Mouse (Mus musculus): ENCODE results near the gene Ooep. TPM values are rescaled to one million over a fixed set of nuclear protein-coding genes. Genes with fewer than 3 reads are reported as not detected.

Gene Ooep
- 1 to 10 TPM in 1 of 2 experiments, under 1 TPM in 1; 0.23 to 1.2 TPM for polyA plus RNA-seq (2017; shearing (Covaris generic))

DNA sequence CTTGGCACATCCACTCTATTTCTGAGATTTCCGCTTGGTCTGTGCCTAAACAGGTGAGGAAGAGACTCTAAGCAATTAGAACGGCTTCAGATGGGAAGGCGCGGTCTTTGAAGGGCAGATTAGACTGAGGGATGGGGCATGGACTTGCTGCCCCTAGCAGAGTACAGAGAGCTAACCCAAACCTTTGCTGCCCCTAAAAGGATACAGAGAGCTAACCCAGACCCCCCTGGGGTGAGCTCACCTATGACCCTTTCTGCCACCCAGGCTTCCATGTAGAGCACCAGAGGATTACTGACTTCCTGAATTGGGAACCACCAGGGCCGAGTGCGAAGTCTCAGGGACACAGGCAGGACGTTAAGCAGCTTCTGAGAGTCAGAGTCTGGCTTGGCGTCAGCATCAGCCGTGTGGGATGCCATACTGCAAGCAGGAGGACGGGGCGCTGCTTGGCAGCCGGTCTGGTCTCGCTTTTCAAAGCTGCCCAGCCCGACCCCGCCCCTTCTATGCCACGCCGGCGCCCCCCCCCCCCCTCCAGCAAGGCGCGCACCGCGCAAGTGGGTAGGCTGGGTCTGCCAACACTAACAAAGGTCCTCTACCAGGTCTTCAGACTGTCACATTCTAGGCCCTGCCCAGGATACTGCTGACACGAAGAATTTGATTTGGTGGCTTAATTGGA lies at the start of gene Ooep:
Gene Ooep, minus strand, starts transcription at position 613 of the 673 bp plus-strand sequence.

DNA sequence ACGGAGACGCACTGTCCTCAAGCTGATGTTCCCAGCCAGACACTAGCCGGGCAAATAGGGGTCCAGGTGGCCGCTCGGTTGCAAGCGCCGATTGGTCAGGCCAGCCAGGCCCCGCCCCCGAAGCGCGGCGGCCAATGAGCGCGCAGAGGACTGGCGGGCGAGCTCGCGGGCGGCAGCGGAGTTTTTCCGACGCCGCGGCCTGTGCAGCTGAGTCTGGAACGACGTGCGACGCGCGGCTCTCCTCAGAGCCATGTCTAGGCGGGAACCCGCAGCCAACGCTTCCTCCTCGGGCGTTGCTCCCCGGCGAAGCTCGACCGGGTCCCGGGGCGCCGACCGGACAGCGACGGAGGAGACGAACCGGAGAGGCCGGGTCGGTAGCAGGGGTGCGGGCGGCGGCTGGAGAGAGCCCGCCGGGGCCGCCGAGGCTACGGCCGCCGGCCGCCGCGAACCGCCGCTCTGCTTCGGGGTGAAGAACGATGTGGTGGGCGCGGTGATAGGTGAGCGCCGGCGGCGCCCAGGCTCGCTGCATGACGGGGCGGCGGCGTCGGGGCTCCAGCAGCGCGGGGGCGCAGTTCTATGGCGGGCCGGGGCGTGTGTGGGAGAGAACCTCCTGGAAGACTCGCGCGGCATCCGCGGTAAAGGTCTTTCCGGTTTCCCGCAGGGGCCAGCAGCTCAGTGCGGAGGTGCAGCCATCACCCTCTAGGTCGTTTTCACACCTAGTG lies 17.3 kb upstream of the Ooep start, which contains the start of gene Ddx43:
Gene Ddx43, plus strand, starts transcription at position 148 of the 722 bp plus-strand sequence.

DNA sequence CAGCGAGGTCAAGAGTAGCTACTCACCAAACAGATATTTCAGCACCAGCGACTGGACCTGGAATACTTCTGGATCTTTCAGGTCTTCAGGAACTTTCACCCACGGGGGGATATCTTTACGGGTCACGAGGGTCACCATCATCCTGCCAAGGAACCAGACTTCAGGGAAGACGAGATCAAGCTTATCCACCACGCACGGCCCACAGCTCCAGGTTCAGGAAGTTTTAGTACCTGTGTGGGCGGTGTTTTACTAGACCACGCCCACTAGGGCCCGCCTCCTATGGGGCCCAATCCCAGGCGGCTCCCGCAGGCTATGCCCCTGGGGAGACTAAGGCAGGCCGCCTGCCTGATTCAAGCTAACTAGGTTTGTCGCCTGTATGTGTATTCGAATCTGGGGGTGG lies 10.6 kb downstream of the Ooep start, which contains the start of gene Dppa5a:
Gene Dppa5a, minus strand, starts transcription at position 219 of the 400 bp plus-strand sequence.

DNA sequence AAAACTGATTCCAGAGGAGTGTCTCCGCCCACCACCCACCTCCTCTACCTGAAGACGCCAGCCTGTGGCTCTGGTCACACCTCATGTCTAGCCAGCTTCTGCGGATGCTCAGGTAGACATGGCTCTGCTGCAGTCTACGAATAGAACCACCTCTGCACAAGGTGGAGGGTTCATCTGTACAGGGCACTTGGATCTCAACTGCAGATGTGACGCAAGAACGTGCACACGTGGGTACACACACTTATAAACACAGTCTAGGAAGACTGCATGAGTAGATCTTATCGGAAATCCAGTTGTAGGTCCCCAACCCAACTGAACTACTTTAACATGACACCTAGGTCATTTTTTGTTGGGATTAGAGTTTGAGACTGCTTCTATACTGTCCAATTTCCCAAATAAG lies 22.9 kb downstream of the Ooep start, which contains the start of gene Gsta2:
Gene Gsta2, minus strand, starts transcription at position 178 of the 400 bp plus-strand sequence.

DNA sequence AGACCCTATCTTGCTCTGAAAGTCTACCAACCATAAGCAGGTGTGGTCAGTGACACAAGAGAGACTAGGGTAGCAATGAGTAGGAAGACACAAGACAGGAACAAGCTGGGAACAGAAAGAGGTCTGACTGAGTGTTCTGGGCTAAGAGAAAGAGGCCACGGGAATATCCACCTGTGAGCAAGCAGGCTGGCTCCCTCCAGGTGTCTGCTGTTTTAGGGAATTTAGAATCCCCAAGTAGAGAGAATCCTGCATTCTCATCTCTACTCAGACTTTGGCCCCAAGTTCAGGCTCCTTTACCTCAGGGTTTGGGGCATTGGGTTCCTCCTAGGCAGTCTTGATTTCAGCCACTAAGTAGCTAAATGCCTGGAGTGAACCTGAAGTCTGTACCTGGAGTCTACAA lies 51.2 kb downstream of the Ooep start, which contains the start of gene Omt2b:
Gene Omt2b, plus strand, starts transcription at position 301 of the 400 bp plus-strand sequence.

Other genes with a start within 250 kb of the Ooep start
- gene Gsta4, start 196.0 kb downstream of the Ooep start, polyA plus RNA-seq (2017; shearing (Covaris generic)) = 10 to 100 TPM in 1 of 2 experiments, 1 to 10 TPM in 1; 4.3 to 31.4 TPM
- gene Gsta1, start 148.1 kb downstream of the Ooep start, polyA plus RNA-seq (2017; shearing (Covaris generic)) = under 1 TPM in 1 of 2 experiments, not detected in 1; 0.53 TPM
- not detected for gene Gm3776, start 121.6 kb downstream of the Ooep start, polyA plus RNA-seq (2017; shearing (Covaris generic))
- gene Gm10639, start 88.8 kb downstream of the Ooep start, polyA plus RNA-seq (2017; shearing (Covaris generic)) = under 1 TPM in 1 of 2 experiments, not detected in 1; 0.81 TPM
- not detected for gene Omt2a, start 63.9 kb downstream of the Ooep start, polyA plus RNA-seq (2017; shearing (Covaris generic))
- not detected for gene Omt2b, start 51.1 kb downstream of the Ooep start, polyA plus RNA-seq (2017; shearing (Covaris generic))
- gene Gsta2, start 22.9 kb downstream of the Ooep start, polyA plus RNA-seq (2017; shearing (Covaris generic)) = 1 to 10 TPM in 1 of 2 experiments, under 1 TPM in 1; 0.49 to 3.4 TPM
- gene Dppa5a, start 10.5 kb downstream of the Ooep start, polyA plus RNA-seq (2017; shearing (Covaris generic)) = not detected
- gene Ddx43, start 17.1 kb upstream of the Ooep start, polyA plus RNA-seq (2017; shearing (Covaris generic)) = 10 to 100 TPM in 1 of 2 experiments, 1 to 10 TPM in 1; 5.5 to 15.1 TPM
- gene Cgas, start 64.5 kb upstream of the Ooep start, polyA plus RNA-seq (2017; shearing (Covaris generic)) = 10 to 100 TPM in 1 of 2 experiments, 1 to 10 TPM in 1; 3.7 to 10.9 TPM
- gene Mto1, start 69.5 kb upstream of the Ooep start, polyA plus RNA-seq (2017; shearing (Covaris generic)) = 10 to 100 TPM; 27.3 to 35.9 TPM
- 1 to 10 TPM in 1 of 2 experiments, under 1 TPM in 1; 0.53 to 2.7 TPM for gene Gm17324, start 70.1 kb upstream of the Ooep start, polyA plus RNA-seq (2017; shearing (Covaris generic))
- 1,000 to 10,000 TPM; 3,945 to 4,761 TPM for gene Eef1a1, start 110.4 kb upstream of the Ooep start, polyA plus RNA-seq (2017; shearing (Covaris generic))
- 10 to 100 TPM; 12.1 to 13.9 TPM for gene Slc17a5, start 209.3 kb upstream of the Ooep start, polyA plus RNA-seq (2017; shearing (Covaris generic))
- 1 to 10 TPM in 1 of 2 experiments, under 1 TPM in 1; 0.28 to 1.6 TPM for gene Cd109, start 236.8 kb upstream of the Ooep start, polyA plus RNA-seq (2017; shearing (Covaris generic))

Measured in inflammation-experienced regulatory T-cells (primary cell).